Mouse (Mus musculus) midbrain, postnatal 0 days (tissue): ENCODE measurements at regions not wholly inside any gene's neighbourhood (a gene's known extent, or its start where the extent isn't known, plus 50 kb on each side); places are given as distances from the start of the nearest gene placed in this dataset.
"Not testable (repeated sequence)": the region's sequence is repeated elsewhere in the genome, so short reads cannot be mapped to it uniquely, and the experiment has no call there.

Experiments
- ATAC-seq: fragments of 200-750 bp; cut with Nextera tagmentation; 2 replicates; pipeline ENCODE4 v1.8.0; 2017; ENCODE audit warnings: moderate number of reproducible peaks, mild to moderate bottlenecking, moderate TSS enrichment, moderate library complexity; ENCODE audit not compliant: low FRiP score
- DNase-seq: peaks from one replicate; pipeline ENCODE4 v3.0.0-alpha.2; 2015; ENCODE audit warnings: low spot score
- H3K27ac ChIP-seq: fragments of 300-500 bp; sonication (generic); 2 replicates; pipeline ENCODE4 v1.5.1; 2014; ENCODE audit warnings: low read depth, mild to moderate bottlenecking, low read length, mixed read lengths
- H3K27me3 ChIP-seq: fragments of 300-500 bp; sonication (generic); 2 replicates; pipeline ENCODE4 v1.6.1; 2014; ENCODE audit warnings: low read length, control low read depth, mixed read lengths; ENCODE audit not compliant: insufficient read depth
- H3K36me3 ChIP-seq: fragments of 300-500 bp; sonication (generic); 2 replicates; pipeline ENCODE4 v1.6.1; 2014; ENCODE audit warnings: low read length, control low read depth, mixed read lengths; ENCODE audit not compliant: insufficient read depth
- H3K4me1 ChIP-seq: fragments of 300-500 bp; sonication (generic); 2 replicates; pipeline ENCODE4 v1.6.1; 2014; ENCODE audit warnings: mild to moderate bottlenecking, control low read depth, antibody characterized with exemption, low read length, mixed read lengths; ENCODE audit not compliant: insufficient read depth
- H3K4me2 ChIP-seq: fragments of 300-500 bp; sonication (generic); 2 replicates; pipeline ENCODE4 v1.6.1; 2014; ENCODE audit warnings: low read depth, mild to moderate bottlenecking, low read length, mixed read lengths; ENCODE audit not compliant: poor library complexity, severe bottlenecking
- H3K4me3 ChIP-seq: fragments of 300-500 bp; sonication (generic); 2 replicates; pipeline ENCODE4 v1.5.1; 2014; ENCODE audit warnings: low read depth, mild to moderate bottlenecking, low read length, moderate library complexity
- H3K9ac ChIP-seq: fragments of 300-500 bp; sonication (generic); replicated peaks from 2 replicates; pipeline ENCODE4 v1.6.1; 2014; ENCODE audit warnings: mild to moderate bottlenecking, low read length, moderate library complexity, mixed read lengths; ENCODE audit not compliant: poor library complexity, severe bottlenecking
- H3K9me3 ChIP-seq: fragments of 300-500 bp; sonication (generic); 2 replicates; pipeline ENCODE4 v1.6.1; 2016; ENCODE audit warnings: low read length, control low read depth
- CTCF ChIP-seq: IDR thresholded peaks from 2 replicates; pipeline ENCODE4 v1.5.1; 2016; ENCODE audit warnings: antibody characterized with exemption, mild to moderate bottlenecking
- WGBS: fragments of 180-500 bp; shearing (Covaris S2); extraction: QIAGEN DNeasy Blood & Tissue Kit; methylation state at CpG from one replicate; pipeline ENCODE4 v1.1.7; 2014; 5-methylcytosine and 5-hydroxymethylcytosine counted together

GRCm38 (mm10) chr16:76472386-76472785 is 98.8 kb upstream of the Nrip1 start:
- no peak for TF ChIP-seq CTCF
- Histone ChIP-seq H3K4me2 (no peak overlapping the region), H3K4me3 (no peak overlapping the region), H3K9ac (no peak overlapping the region), H3K36me3 (no peaks in the 10 kb centered on the region), H3K27ac (no peak overlapping the region), H3K9me3 (no peaks in the 10 kb centered on the region), H3K4me1 (no peaks in the 10 kb centered on the region), H3K27me3 (no peaks in the 10 kb centered on the region)
- ATAC-seq (no peak), DNase-seq (no peak)
- WGBS: 86% methylated on average over 3 of the region's 3 CpGs

GRCm38 (mm10) chr16:76471081-76471480 is 97.5 kb upstream of the Nrip1 start:
- no peak overlapping the region for H3K9ac ChIP-seq
- H3K27ac ChIP-seq: no peak overlapping the region
- H3K4me3 ChIP-seq: no peak overlapping the region
- ATAC-seq: no peak
- no peaks in the 10 kb centered on the region for H3K4me1 ChIP-seq
- TF ChIP-seq CTCF: no peak
- H3K9me3 ChIP-seq: no peaks in the 10 kb centered on the region
- H3K36me3 ChIP-seq: no peaks in the 10 kb centered on the region
- 75% methylated on average over 3 of the region's 3 CpGs for WGBS
- H3K4me2 ChIP-seq: no peak overlapping the region
- no peaks in the 10 kb centered on the region for H3K27me3 ChIP-seq
- DNase-seq: no peak

- 89% methylated on average over 1 of the region's 1 CpGs for WGBS
- TF ChIP-seq CTCF: no peak
- Histone ChIP-seq H3K27me3 (no peaks in the 10 kb centered on the region), H3K9me3 (no peaks in the 10 kb centered on the region), H3K4me2 (no peak overlapping the region), H3K4me3 (no peak overlapping the region), H3K27ac (no peak overlapping the region), H3K9ac (no peak overlapping the region), H3K4me1 (no peaks in the 10 kb centered on the region), H3K36me3 (no peaks in the 10 kb centered on the region)
- ATAC-seq (no peak), DNase-seq (no peak)
Measured at GRCm38 (mm10) chr16:76459521-76459920, 85.9 kb upstream of the Nrip1 start.

- not testable (repeated sequence) for H3K27ac ChIP-seq, ATAC-seq, H3K4me3 ChIP-seq, H3K4me2 ChIP-seq, H3K4me1 ChIP-seq, H3K27me3 ChIP-seq, DNase-seq, H3K9me3 ChIP-seq, H3K36me3 ChIP-seq, H3K9ac ChIP-seq
- 91% methylated on average over 2 of the region's 2 CpGs for WGBS
Measured at GRCm38 (mm10) chr16:76456300-76456599, 82.6 kb upstream of the Nrip1 start.

GRCm38 (mm10) chr16:76455499-76456299 is 82.1 kb upstream of the Nrip1 start:
- WGBS: 85% methylated on average over 9 of the region's 9 CpGs
- H3K27me3 ChIP-seq: no peaks in the 10 kb centered on the region
- H3K27ac ChIP-seq: no peak overlapping the region
- H3K36me3 ChIP-seq: no peaks in the 10 kb centered on the region
- H3K4me1 ChIP-seq: no peaks in the 10 kb centered on the region
- ATAC-seq (no peak), DNase-seq (no peak)
- no peak for TF ChIP-seq CTCF
- H3K9me3 ChIP-seq: no peaks in the 10 kb centered on the region
- H3K9ac ChIP-seq: no peak overlapping the region
- no peak overlapping the region for H3K4me2 ChIP-seq
- H3K4me3 ChIP-seq: no peak overlapping the region

- H3K27ac ChIP-seq: no peak overlapping the region
- no peaks in the 10 kb centered on the region for H3K27me3 ChIP-seq
- no peaks in the 10 kb centered on the region for H3K4me1 ChIP-seq
- TF ChIP-seq CTCF: no peak
- no peak overlapping the region for H3K4me2 ChIP-seq
- DNase-seq: no peak
- no peaks in the 10 kb centered on the region for H3K9me3 ChIP-seq
- H3K36me3 ChIP-seq: no peaks in the 10 kb centered on the region
- H3K4me3 ChIP-seq: no peak overlapping the region
- H3K9ac ChIP-seq: no peak overlapping the region
- no peak for ATAC-seq
- WGBS: 67% methylated on average over 17 of the region's 17 CpGs
Measured at GRCm38 (mm10) chr16:76454741-76455465, 81.3 kb upstream of the Nrip1 start.
